Mouse (Mus musculus) limb, embryonic 11.5 days (tissue): ENCODE data around the gene Zfand4. TPM values are rescaled to one million over a fixed set of nuclear protein-coding genes. Genes with fewer than 3 reads are reported as not detected.
"Not testable (repeated sequence)": the region's sequence is repeated elsewhere in the genome, so short reads cannot be mapped to it uniquely, and the experiment has no call there.

Experiments
- ATAC-seq: fragments of 200-750 bp; cut with Nextera tagmentation; 2 replicates; pipeline ENCODE4 v1.8.0; 2017; ENCODE audit warnings: low read depth; ENCODE audit not compliant: insufficient number of reproducible peaks, low FRiP score, low TSS enrichment
- DNase-seq: peaks from one replicate; pipeline ENCODE4 v3.0.0-alpha.2; 2015; ENCODE audit warnings: low spot score
- H3K27ac ChIP-seq: fragments of 300-500 bp; sonication (generic); replicated peaks from 2 replicates; pipeline ENCODE4 v1.5.1; 2014; ENCODE audit warnings: low read depth, mild to moderate bottlenecking, low read length
- H3K27me3 ChIP-seq: fragments of 300-500 bp; sonication (generic); 2 replicates; pipeline ENCODE4 v1.6.1; 2014; ENCODE audit warnings: mild to moderate bottlenecking, low read length, mixed read lengths; ENCODE audit not compliant: control insufficient read depth, insufficient read depth
- H3K36me3 ChIP-seq: fragments of 300-500 bp; sonication (generic); 2 replicates; pipeline ENCODE4 v1.6.1; 2014; ENCODE audit warnings: mild to moderate bottlenecking, low read length, moderate library complexity, mixed read lengths; ENCODE audit not compliant: control insufficient read depth, insufficient read depth
- H3K4me1 ChIP-seq: fragments of 300-500 bp; sonication (generic); 2 replicates; pipeline ENCODE4 v1.6.1; 2014; ENCODE audit warnings: low read length, mixed read lengths; ENCODE audit not compliant: control insufficient read depth, insufficient read depth
- H3K4me2 ChIP-seq: fragments of 300-500 bp; sonication (generic); 2 replicates; pipeline ENCODE4 v1.6.1; 2014; ENCODE audit warnings: low read depth, mild to moderate bottlenecking, moderate library complexity; ENCODE audit not compliant: severe bottlenecking
- H3K4me3 ChIP-seq: fragments of 300-500 bp; sonication (generic); 2 replicates; pipeline ENCODE4 v1.5.1; 2014; ENCODE audit warnings: low read depth, low read length
- H3K9ac ChIP-seq: fragments of 300-500 bp; sonication (generic); 2 replicates; pipeline ENCODE4 v1.6.1; 2014; ENCODE audit warnings: mild to moderate bottlenecking, low read length
- H3K9me3 ChIP-seq: fragments of 300-500 bp; sonication (generic); 2 replicates; pipeline ENCODE4 v1.6.1; 2016; ENCODE audit warnings: low read length; ENCODE audit not compliant: control insufficient read depth
- WGBS: fragments of 180-500 bp; shearing (Covaris S2); extraction: QIAGEN DNeasy Blood & Tissue Kit; methylation state at CpG from one replicate; pipeline ENCODE4 v1.1.7; 2014; 5-methylcytosine and 5-hydroxymethylcytosine counted together
- polyA plus RNA-seq: library from polyadenylated mRNA; unstranded; fragments of >200 nt; fragmentation: Nextera tagmentation; extraction: Ambion mirVana; gene quantifications from 2 replicates; pipeline ENCODE4 v1.2.1, GENCODE M21; 2014

The Zfand4 gene
- polyA plus RNA-seq, 1 experiment from 2014 or later: 6.9 TPM

DNA sequence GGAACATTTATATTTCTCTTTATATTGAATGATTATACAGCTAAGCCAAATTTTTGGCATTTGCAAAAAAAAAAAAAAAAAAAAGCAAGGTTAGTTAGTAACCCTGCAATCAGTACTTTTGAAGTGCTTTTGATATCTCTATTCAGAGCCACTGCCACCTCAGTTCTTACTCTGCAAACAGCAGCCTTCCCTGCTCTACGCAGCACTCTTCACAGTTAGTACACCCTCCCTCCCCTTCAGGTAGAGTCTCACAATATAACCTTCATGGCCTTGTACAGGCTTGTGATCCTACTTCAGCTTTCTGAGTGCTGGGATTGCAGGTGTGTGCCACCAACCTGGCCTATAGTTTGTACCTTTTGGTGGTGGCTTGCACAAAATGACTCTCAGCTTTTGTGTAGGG is 89.4 kb downstream of the Zfand4 start:
- Histone ChIP-seq H3K27me3 (no peaks in the 10 kb centered on the region), H3K4me3 (no peak overlapping the region), H3K36me3 (no peaks in the 10 kb centered on the region), H3K27ac (no peak overlapping the region), H3K9me3 (no peaks in the 10 kb centered on the region), H3K9ac (no peak overlapping the region), H3K4me1 (no peaks in the 10 kb centered on the region), H3K4me2 (no peak overlapping the region)
- ATAC-seq: no peak
- no peak for DNase-seq
- WGBS: 92% methylated on average over 1 of the region's 1 CpGs

DNA sequence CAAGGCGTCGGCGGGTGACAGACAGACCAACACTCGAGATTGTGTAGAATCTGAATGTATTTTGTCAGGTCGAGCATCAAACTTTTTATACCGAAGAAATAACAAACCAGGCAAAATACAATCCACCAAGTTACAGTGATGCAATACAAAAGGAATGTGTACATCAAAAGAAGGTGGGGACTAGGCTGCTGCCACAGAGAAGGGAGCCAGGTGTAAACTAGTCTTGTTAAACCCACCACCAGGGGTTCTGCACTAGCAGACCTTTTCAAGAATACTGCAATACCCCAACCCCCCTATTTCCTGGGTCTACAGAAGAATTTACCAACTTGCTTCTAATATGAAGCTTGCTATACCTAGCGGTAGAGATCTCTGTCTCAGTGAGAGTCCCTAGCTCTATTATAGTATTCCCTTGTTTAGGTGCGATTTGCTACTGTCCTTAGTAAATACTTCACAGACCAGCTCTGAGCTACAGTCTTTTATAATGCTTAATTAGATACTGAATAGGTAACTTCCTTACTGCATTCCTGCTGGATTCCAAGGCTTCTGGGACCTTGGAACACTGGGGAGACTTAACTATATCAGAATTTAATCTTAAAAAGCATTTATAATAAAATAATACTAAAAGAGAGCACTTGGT is 92.4 kb downstream of the Zfand4 start:
- DNase-seq, H3K27ac ChIP-seq, H3K4me1 ChIP-seq, H3K4me2 ChIP-seq, H3K27me3 ChIP-seq, H3K4me3 ChIP-seq, H3K9me3 ChIP-seq, H3K36me3 ChIP-seq, ATAC-seq, H3K9ac ChIP-seq: not testable (repeated sequence)
- 73% methylated on average over 8 of the region's 8 CpGs for WGBS

DNA sequence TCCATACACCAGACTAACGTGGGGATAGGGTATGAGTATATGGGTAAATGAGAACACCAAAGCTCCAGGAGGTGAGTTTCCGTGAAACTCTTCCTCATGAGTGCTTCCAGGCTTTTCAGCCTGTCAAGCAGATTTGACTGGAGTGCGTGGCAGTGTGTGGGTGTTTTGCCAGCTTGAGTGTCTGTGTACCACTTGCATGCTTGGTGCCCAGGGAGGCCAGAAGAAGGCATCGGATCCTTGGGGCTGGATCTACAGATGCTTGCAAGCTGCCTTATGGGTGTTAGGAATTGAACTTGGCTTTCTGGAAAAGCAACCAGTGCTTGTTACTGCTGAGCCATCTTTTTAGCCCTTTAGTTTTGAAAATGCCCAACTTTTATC is 92.9 kb downstream of the Zfand4 start:
- WGBS: 83% methylated on average over 4 of the region's 4 CpGs
- Histone ChIP-seq H3K27me3 (no peaks in the 10 kb centered on the region), H3K9ac (no peak overlapping the region), H3K36me3 (no peaks in the 10 kb centered on the region), H3K9me3 (no peaks in the 10 kb centered on the region), H3K27ac (no peak overlapping the region), H3K4me2 (no peak overlapping the region), H3K4me3 (no peak overlapping the region), H3K4me1 (no peaks in the 10 kb centered on the region)
- ATAC-seq (no peak), DNase-seq (no peak)

DNA sequence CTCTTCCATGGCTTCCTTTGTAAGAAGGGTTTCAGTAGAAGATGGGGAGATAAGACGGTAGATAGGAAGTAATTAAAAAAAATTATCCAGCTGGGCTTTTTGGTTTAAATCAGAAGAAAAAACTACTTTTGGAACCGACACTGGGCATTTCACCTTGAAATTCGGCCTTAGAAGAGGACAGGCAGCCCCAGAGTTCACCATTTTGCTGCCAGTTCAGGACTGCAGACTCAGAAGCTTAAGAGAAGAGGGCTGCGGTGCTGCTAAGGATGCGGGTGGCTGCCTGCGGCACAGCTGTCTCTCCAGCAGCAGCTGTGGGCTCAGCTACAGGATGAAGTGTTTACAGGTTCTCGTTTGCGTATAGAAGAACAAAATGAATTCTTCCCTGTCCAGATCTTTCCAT is 94.0 kb downstream of the Zfand4 start:
- no peaks in the 10 kb centered on the region for H3K9me3 ChIP-seq
- H3K9ac ChIP-seq: no peak overlapping the region
- ATAC-seq: no peak
- H3K27me3 ChIP-seq: no peaks in the 10 kb centered on the region
- H3K4me3 ChIP-seq: no peak overlapping the region
- H3K4me1 ChIP-seq: no peaks in the 10 kb centered on the region
- H3K4me2 ChIP-seq: no peak overlapping the region
- no peak overlapping the region for H3K27ac ChIP-seq
- no peak for DNase-seq
- WGBS: 83% methylated on average over 8 of the region's 8 CpGs
- no peaks in the 10 kb centered on the region for H3K36me3 ChIP-seq

DNA sequence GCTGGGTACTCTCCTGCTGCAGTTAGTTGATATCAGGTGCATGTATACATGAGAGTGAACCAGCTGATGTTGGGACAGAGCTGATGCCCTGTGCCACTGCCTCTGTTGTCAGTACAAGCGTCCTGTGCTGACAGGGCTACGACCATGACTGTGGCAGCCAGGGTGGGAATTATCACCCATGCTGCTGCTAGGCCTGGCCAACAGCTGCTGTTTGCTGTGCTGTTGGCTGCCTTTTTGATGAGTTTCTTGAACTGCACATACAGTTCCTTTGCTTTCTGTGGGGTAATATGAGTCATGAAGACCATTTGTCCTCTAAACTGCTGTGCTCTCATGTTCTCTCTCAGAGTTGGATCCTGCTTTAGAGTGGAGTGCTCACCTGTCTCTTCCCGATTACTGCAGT is 95.2 kb downstream of the Zfand4 start:
- no peak overlapping the region for H3K9ac ChIP-seq
- H3K27me3 ChIP-seq: no peaks in the 10 kb centered on the region
- no peaks in the 10 kb centered on the region for H3K36me3 ChIP-seq
- no peak overlapping the region for H3K27ac ChIP-seq
- no peaks in the 10 kb centered on the region for H3K4me1 ChIP-seq
- H3K9me3 ChIP-seq: no peaks in the 10 kb centered on the region
- 78% methylated on average over 3 of the region's 3 CpGs for WGBS
- ATAC-seq: no peak
- DNase-seq: no peak
- H3K4me2 ChIP-seq: no peak overlapping the region
- H3K4me3 ChIP-seq: no peak overlapping the region

DNA sequence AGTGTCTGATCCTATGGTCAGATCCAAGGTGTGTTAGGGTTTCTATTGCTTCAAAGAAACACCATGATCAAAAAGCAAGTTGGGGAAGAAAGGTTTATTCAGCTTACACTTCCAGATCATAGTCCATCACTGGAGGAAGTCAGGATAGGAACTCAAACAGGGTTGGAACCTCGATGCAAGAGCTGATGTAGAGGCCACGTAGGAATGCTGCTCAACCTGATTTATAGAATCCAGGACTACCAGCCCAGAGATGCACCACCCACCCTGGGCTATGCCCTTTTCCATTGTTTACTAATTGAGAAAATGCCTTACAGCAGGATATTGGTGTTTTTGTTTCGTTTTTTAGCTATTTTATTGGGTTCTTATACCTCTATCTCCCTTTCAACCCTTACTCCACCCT is 97.4 kb downstream of the Zfand4 start:
- Histone ChIP-seq H3K4me2 (no peak overlapping the region), H3K27me3 (no peaks in the 10 kb centered on the region), H3K9me3 (no peaks in the 10 kb centered on the region), H3K9ac (no peak overlapping the region), H3K36me3 (no peaks in the 10 kb centered on the region), H3K27ac (no peak overlapping the region), H3K4me1 (no peaks in the 10 kb centered on the region), H3K4me3 (no peak overlapping the region)
- 82% methylated on average over 3 of the region's 3 CpGs for WGBS
- ATAC-seq (no peak), DNase-seq (no peak)

DNA sequence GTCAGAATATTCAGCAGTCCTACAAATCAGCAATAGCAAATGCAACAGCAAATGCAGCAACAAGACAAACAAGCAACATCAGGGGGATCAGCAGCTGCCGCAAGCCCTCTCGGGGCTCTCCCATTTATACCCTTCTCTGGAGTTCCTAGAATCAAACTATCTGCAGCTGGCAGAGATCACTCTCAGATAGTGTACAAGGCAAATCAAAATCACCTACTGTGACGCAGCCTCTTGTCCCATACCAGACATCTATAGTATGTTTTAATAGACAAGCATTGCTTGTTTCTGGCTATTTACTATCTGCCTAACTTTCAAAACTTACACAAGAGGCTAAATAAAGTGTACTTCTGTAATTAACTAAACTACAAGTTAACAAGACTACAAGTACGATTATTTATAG is 98.0 kb downstream of the Zfand4 start:
- no peaks in the 10 kb centered on the region for H3K9me3 ChIP-seq
- no peak for ATAC-seq
- WGBS: 91% methylated on average over 4 of the region's 4 CpGs

DNA sequence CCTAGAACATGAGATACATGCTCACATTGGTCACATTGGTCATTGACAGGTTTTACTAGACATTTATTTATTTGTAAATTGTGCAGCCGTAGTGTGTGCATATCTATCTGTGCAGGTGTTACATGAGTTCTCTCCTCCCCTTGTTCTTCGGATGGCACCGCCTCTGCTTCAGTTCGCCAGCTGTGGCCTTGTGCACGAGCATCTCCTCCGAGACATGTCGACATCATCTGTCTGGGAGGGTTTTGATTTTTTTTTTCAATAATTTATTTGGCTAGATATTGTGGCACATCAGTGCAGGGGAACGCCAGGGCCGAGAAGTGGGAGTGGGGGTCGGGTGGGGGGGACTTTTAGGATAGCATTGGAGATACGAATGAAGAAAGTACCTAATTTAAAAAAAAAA is 103.9 kb downstream of the Zfand4 start:
- Histone ChIP-seq H3K4me2 (no peak overlapping the region), H3K9me3 (no peaks in the 10 kb centered on the region), H3K4me3 (no peak overlapping the region), H3K9ac (no peak overlapping the region), H3K36me3 (no peaks in the 10 kb centered on the region), H3K27me3 (no peaks in the 10 kb centered on the region), H3K4me1 (no peaks in the 10 kb centered on the region), H3K27ac (no peak overlapping the region)
- no peak for ATAC-seq
- WGBS: 88% methylated on average over 11 of the region's 11 CpGs
- DNase-seq: no peak

More for the DNA sequence above, 98.0 kb downstream of the Zfand4 start:
- H3K9ac ChIP-seq: no peak overlapping the region
- H3K27ac ChIP-seq: no peak overlapping the region
- no peaks in the 10 kb centered on the region for H3K27me3 ChIP-seq
- no peak overlapping the region for H3K4me3 ChIP-seq
- H3K36me3 ChIP-seq: no peaks in the 10 kb centered on the region
- no peak for DNase-seq
- H3K4me2 ChIP-seq: no peak overlapping the region
- no peaks in the 10 kb centered on the region for H3K4me1 ChIP-seq

DNA sequence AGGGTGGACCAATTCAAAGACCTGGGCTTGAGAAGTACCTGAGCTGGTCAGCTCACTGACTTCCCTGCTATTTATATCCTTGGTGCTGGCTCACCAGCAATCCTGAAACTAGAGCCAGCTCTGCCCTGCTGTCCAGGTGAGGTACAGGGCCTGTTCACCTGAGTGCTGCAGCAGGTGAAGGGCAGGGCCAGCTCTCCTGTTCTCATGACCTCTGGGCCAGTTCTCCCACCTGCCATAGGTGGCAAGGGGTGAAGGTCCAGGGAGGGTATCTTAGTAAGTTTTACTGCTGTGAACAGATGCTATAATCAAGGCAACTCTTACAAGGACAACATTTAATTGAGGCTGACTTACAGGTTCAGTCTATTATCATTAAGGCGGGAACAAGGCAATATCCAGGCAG is 105.8 kb downstream of the Zfand4 start:
- no peaks in the 10 kb centered on the region for H3K36me3 ChIP-seq
- ATAC-seq: no peak
- H3K9me3 ChIP-seq: no peaks in the 10 kb centered on the region
- WGBS: 88% methylated on average over 1 of the region's 1 CpGs
- no peak overlapping the region for H3K4me2 ChIP-seq
- H3K27me3 ChIP-seq: no peaks in the 10 kb centered on the region
- H3K4me3 ChIP-seq: no peak overlapping the region
- H3K9ac ChIP-seq: no peak overlapping the region
- no peak overlapping the region for H3K27ac ChIP-seq
- no peaks in the 10 kb centered on the region for H3K4me1 ChIP-seq
- no peak for DNase-seq
